Mouse (Mus musculus): Measurements from ENCODE around the gene Ccdc150.

- TF ChIP-seq MAX (IDR thresholded peaks at IDR 0.05; ENCODE audit: low read length), result no peak
- no peak for TF ChIP-seq CTCF (IDR thresholded peaks at IDR 0.05 in 2 of 3, conservative IDR thresholded peaks at IDR 0.05 in 1 of 3; ENCODE audit: control insufficient read depth in 1 of 3, insufficient read depth in 1 of 3, low read depth in 2 of 3, low read length in 3 of 3, poor library complexity in 1 of 3, severe bottlenecking in 1 of 3)
- TF ChIP-seq POLR2AphosphoS2 (IDR thresholded peaks at IDR 0.05; ENCODE audit: low read length), result no peak
- no peak for TF ChIP-seq ELF1 (IDR thresholded peaks at IDR 0.05; ENCODE audit: low read depth, low read length)
- no peak for TF ChIP-seq POLR2A (IDR thresholded peaks at IDR 0.05; ENCODE audit: control insufficient read depth in 1 of 2, insufficient read depth in 1 of 2, low read depth in 1 of 2, low read length in 2 of 2, poor library complexity in 1 of 2)
- TF ChIP-seq KAT2A (conservative IDR thresholded peaks at IDR 0.05; ENCODE audit: low read depth, low read length), result no peak
- TF ChIP-seq GATA1 (IDR thresholded peaks at IDR 0.05; ENCODE audit: low read depth, low read length), result no peak
- no peak for TF ChIP-seq ZC3H11A (IDR thresholded peaks at IDR 0.05; ENCODE audit: low read depth, low read length)
- no peak for TF ChIP-seq BHLHE40 (IDR thresholded peaks at IDR 0.05; ENCODE audit: borderline replicate concordance, low read depth, low read length)
- TF ChIP-seq ZKSCAN1 (IDR thresholded peaks at IDR 0.05; ENCODE audit: low read depth, low read length), result no peak
- no peak for TF ChIP-seq POLR2AphosphoS5 (IDR thresholded peaks at IDR 0.05; ENCODE audit: borderline replicate concordance, low read depth, low read length)
- no peak for TF ChIP-seq EP300 (IDR thresholded peaks at IDR 0.05; ENCODE audit: low read depth in 1 of 2, low read length in 2 of 2)
- TF ChIP-seq MEF2A (IDR thresholded peaks at IDR 0.05; ENCODE audit: extremely low read depth, insufficient replicate concordance, low read depth, low read length, poor library complexity, severe bottlenecking), result no peak
- no peak for TF ChIP-seq SMC3 (IDR thresholded peaks at IDR 0.05; ENCODE audit: low read depth, low read length)
These were observed 30.2 kb downstream of the Ccdc150 start for GRCm38 (mm10) chr1:54280651-54281050.
